Mouse (Mus musculus) midbrain, embryonic 15.5 days (tissue): ENCODE data around the gene Tmem219. TPM values are rescaled to one million over a fixed set of nuclear protein-coding genes. Genes with fewer than 3 reads are reported as not detected.

Experiments used
- ATAC-seq: fragments of 200-750 bp; cut with Nextera tagmentation; replicated peaks from 2 replicates; pipeline ENCODE4 v1.8.0; 2017; ENCODE audit warnings: moderate TSS enrichment
- H3K27ac ChIP-seq: fragments of 300-500 bp; sonication (generic); 2 replicates; pipeline ENCODE4 v1.5.1; 2015; ENCODE audit warnings: mild to moderate bottlenecking, inconsistent platforms
- H3K27me3 ChIP-seq: fragments of 300-500 bp; sonication (generic); replicated peaks from 2 replicates; pipeline ENCODE4 v1.6.1; 2015; ENCODE audit warnings: inconsistent platforms
- H3K36me3 ChIP-seq: fragments of 300-500 bp; sonication (generic); replicated peaks from 2 replicates; pipeline ENCODE4 v1.6.1; 2015; ENCODE audit warnings: inconsistent platforms
- H3K4me1 ChIP-seq: fragments of 300-500 bp; sonication (generic); 2 replicates; pipeline ENCODE4 v1.6.1; 2015; ENCODE audit warnings: inconsistent platforms
- H3K4me2 ChIP-seq: fragments of 300-500 bp; sonication (generic); 2 replicates; pipeline ENCODE4 v1.6.1; 2015; ENCODE audit warnings: inconsistent platforms, mild to moderate bottlenecking, moderate library complexity
- H3K4me3 ChIP-seq: fragments of 300-500 bp; sonication (generic); 2 replicates; pipeline ENCODE4 v1.5.1; 2015; ENCODE audit warnings: mild to moderate bottlenecking, inconsistent platforms
- H3K9ac ChIP-seq: fragments of 300-500 bp; sonication (generic); 2 replicates; pipeline ENCODE4 v1.6.1; 2015; ENCODE audit warnings: mild to moderate bottlenecking, inconsistent platforms
- H3K9me3 ChIP-seq: fragments of 300-500 bp; sonication (generic); 2 replicates; pipeline ENCODE4 v1.6.1; 2016; ENCODE audit warnings: inconsistent platforms
- WGBS: fragments of 180-500 bp; shearing (Covaris S2); methylation state at CpG from one replicate; pipeline ENCODE4 v1.1.7; 2015; ENCODE audit warnings: mixed read lengths; 5-methylcytosine and 5-hydroxymethylcytosine counted together
- polyA plus RNA-seq: library from polyadenylated mRNA; unstranded; fragments of >200 nt; fragmentation: Nextera tagmentation; extraction: Ambion mirVana; gene quantifications from 2 replicates; pipeline ENCODE4 v1.2.1, GENCODE M21; 2015

The Tmem219 gene
- polyA plus RNA-seq, 1 experiment from 2014 or later = 36.1 TPM

DNA sequence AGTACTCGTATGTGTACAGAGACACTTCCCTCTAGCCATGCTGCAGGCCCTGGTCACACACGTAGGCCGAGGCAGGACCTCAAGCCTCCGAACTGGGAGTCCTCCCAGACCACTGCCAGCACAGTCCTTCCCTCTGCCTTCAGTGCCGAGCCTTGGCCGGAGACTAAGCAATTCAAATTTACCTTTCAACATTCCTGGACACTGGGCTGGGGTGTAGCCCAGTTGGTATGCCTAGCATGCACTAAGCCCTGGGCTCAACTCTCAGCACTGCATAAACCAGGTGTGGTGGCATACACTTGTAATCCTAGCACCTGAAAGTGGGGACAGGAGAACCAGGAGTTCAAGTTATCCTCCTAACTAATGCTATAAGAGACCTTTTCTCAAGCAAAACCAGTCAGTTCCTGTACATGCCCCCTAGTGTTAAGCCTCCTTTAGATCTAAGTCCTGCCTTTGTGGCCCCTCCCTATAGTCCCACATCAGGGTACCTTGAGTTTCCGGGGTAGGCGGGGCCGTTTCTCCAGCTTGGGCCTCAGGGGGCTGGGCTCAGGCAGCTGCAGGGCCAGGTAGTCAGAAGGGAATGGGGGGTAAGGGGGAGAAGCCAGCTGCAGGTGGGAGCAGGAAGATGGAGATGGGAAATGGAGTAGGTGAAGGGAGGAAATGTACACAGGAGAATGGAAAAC is 65.8 kb downstream of the Tmem219 start:
- H3K27me3 ChIP-seq = no peaks in the 10 kb centered on the region
- H3K4me1 ChIP-seq = peaks cover 9% of the 10 kb centered on the region
- H3K4me3 ChIP-seq = no peak overlapping the region
- H3K9me3 ChIP-seq = no peaks in the 10 kb centered on the region
- WGBS = 76% methylated on average over 9 of the region's 9 CpGs
- no peak overlapping the region for H3K27ac ChIP-seq
- ATAC-seq = no peak
- no peak overlapping the region for H3K9ac ChIP-seq
- peaks cover 12% of the 10 kb centered on the region; the same call in 1 of the 2 replicates for H3K36me3 ChIP-seq
- no peak overlapping the region for H3K4me2 ChIP-seq

DNA sequence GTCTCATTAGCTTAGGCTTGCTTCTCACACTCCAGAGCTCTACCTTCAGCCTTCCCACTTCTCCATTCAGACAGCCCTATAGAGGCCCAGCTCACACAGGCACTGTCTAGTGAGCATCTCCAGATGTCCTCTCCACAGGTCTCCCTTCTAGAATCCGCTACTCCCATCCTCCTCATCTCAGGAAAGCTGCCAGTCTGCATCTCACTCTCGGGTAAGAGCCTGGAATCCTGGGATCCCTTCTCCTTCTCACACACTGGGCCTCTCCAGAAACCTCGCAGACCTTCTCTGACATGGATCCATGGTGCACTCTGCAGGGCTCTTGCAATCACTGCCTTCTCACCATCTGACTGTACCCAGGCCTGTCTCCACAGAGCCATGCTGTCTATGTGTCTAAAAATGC is 67.1 kb downstream of the Tmem219 start:
- 81% methylated on average over 3 of the region's 3 CpGs for WGBS
- H3K36me3 ChIP-seq = peaks cover 12% of the 10 kb centered on the region; the same call in 1 of the 2 replicates

DNA sequence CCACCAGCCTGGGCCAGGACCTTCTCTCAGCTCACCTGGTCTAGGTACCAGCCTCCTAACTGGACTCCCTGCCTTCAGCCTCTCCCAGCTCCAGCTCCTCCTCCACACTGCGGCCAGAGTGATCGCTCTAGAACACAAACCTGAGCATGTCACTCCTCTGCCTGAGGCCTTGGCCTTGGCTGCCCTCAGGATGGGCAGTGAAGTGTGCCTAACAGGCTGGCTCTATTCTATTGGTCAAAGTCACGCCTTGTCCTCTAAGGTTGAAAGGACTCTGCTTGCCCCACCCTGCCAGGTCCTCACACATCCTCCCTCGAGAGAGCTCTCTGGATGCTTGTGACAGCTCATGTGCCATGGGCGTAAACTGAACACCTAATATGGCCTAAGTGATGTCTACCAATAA is 69.3 kb downstream of the Tmem219 start:
- Histone ChIP-seq H3K27me3 (no peaks in the 10 kb centered on the region; the same call in 1 of the 2 replicates), H3K4me1 (peaks cover 10% of the 10 kb centered on the region), H3K27ac (no peak overlapping the region), H3K4me3 (no peak overlapping the region), H3K9ac (no peak overlapping the region), H3K36me3 (peaks cover 6% of the 10 kb centered on the region; the same call in 1 of the 2 replicates), H3K9me3 (no peaks in the 10 kb centered on the region), H3K4me2 (no peak overlapping the region)
- no peak for ATAC-seq
- WGBS = 89% methylated on average over 5 of the region's 5 CpGs

More for the DNA sequence above, 67.1 kb downstream of the Tmem219 start:
- no peak for ATAC-seq
- no peak overlapping the region for H3K4me2 ChIP-seq
- H3K27ac ChIP-seq = no peak overlapping the region
- H3K27me3 ChIP-seq = no peaks in the 10 kb centered on the region
- H3K9ac ChIP-seq = no peak overlapping the region
- H3K9me3 ChIP-seq = no peaks in the 10 kb centered on the region
- no peak overlapping the region for H3K4me3 ChIP-seq
- peaks cover under 1% of the 10 kb centered on the region; the same call in 1 of the 2 replicates for H3K4me1 ChIP-seq

DNA sequence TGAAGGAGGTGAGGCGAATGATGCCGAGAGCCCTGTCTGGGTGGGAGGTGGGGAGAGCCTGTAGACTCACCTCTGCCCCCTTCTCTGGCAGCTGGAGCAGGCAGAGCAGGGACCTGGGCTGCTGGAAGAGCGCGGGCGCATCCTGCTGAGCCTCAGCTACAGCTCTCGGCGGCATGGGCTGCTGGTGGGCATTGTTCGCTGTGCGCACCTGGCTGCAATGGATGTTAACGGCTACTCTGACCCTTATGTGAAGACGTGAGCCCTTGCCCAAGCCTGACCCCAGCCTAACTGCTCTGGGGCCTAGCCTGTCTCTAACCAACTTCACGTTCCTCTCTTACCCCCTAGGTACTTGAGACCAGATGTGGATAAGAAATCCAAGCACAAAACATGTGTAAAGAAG is 71.5 kb downstream of the Tmem219 start:
- H3K9me3 ChIP-seq = no peaks in the 10 kb centered on the region
- no peak overlapping the region for H3K9ac ChIP-seq
- ATAC-seq = no peak
- H3K27me3 ChIP-seq = no peaks in the 10 kb centered on the region; the same call in 1 of the 2 replicates
- H3K4me2 ChIP-seq = no peak overlapping the region
- WGBS = 41% methylated on average over 12 of the region's 12 CpGs
- no peak overlapping the region for H3K4me3 ChIP-seq
- peaks cover 27% of the 10 kb centered on the region for H3K4me1 ChIP-seq
- H3K36me3 ChIP-seq = peaks cover 6% of the 10 kb centered on the region; the same call in 1 of the 2 replicates
- no peak overlapping the region for H3K27ac ChIP-seq

DNA sequence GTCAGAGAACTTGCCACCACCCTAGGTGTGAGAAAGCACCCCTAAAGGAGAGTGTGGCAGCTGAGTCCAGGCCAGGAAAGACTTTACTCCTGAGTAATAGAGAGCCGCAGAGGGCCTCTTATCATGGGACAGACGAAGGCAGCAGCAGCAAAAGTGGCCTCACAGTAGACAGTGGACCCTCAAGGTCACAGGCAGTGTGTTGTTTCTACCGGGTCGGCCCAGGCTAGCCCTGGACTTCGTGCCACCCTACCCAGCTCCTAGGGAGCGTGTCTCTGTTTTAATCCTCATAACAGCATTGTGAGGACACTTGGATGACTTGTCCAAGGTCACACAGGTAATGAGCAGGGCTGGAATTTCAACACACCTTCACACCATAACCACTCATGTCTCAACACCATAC is 72.6 kb downstream of the Tmem219 start:
- no peaks in the 10 kb centered on the region for H3K9me3 ChIP-seq
- no peak overlapping the region for H3K27ac ChIP-seq
- peaks cover 27% of the 10 kb centered on the region for H3K4me1 ChIP-seq
- H3K27me3 ChIP-seq = no peaks in the 10 kb centered on the region; the same call in 1 of the 2 replicates
- no peak for ATAC-seq
- 92% methylated on average over 6 of the region's 6 CpGs for WGBS
- H3K9ac ChIP-seq = no peak overlapping the region
- H3K36me3 ChIP-seq = peaks cover 6% of the 10 kb centered on the region; the same call in 1 of the 2 replicates
- H3K4me3 ChIP-seq = no peak overlapping the region
- H3K4me2 ChIP-seq = no peak overlapping the region

DNA sequence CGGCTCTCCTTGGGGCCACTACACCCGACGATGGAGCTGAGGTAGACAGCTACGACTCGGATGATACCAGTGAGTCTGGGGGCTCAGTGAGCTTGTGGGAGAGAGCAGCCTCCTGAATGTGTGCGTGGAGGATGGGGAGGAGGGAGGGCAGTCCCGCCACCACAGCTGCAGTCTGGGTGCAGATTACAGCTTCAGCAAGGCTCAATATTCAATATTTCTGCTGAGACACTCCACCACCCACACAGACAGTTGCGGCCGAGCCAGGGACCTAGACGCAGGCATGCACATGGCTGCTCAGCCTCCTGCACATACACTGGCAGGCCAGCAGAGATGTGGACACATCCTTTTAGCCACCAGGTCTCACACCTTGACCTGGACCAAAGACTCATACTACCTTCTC is 73.9 kb downstream of the Tmem219 start:
- peak overlapping the region; percentile 99 for H3K4me2 ChIP-seq
- peak overlapping the region; percentile 60 for H3K4me3 ChIP-seq
- WGBS = 17% methylated on average over 10 of the region's 10 CpGs
- no peaks in the 10 kb centered on the region; the same call in 1 of the 2 replicates for H3K27me3 ChIP-seq
- peaks cover 27% of the 10 kb centered on the region for H3K4me1 ChIP-seq
- H3K9me3 ChIP-seq = no peaks in the 10 kb centered on the region
- no peak overlapping the region for H3K27ac ChIP-seq
- peak; percentile 31; the same call in 1 of the 2 replicates for ATAC-seq
- H3K36me3 ChIP-seq = peaks cover 5% of the 10 kb centered on the region; the same call in 1 of the 2 replicates
- H3K9ac ChIP-seq = peak overlapping the region; percentile 72

DNA sequence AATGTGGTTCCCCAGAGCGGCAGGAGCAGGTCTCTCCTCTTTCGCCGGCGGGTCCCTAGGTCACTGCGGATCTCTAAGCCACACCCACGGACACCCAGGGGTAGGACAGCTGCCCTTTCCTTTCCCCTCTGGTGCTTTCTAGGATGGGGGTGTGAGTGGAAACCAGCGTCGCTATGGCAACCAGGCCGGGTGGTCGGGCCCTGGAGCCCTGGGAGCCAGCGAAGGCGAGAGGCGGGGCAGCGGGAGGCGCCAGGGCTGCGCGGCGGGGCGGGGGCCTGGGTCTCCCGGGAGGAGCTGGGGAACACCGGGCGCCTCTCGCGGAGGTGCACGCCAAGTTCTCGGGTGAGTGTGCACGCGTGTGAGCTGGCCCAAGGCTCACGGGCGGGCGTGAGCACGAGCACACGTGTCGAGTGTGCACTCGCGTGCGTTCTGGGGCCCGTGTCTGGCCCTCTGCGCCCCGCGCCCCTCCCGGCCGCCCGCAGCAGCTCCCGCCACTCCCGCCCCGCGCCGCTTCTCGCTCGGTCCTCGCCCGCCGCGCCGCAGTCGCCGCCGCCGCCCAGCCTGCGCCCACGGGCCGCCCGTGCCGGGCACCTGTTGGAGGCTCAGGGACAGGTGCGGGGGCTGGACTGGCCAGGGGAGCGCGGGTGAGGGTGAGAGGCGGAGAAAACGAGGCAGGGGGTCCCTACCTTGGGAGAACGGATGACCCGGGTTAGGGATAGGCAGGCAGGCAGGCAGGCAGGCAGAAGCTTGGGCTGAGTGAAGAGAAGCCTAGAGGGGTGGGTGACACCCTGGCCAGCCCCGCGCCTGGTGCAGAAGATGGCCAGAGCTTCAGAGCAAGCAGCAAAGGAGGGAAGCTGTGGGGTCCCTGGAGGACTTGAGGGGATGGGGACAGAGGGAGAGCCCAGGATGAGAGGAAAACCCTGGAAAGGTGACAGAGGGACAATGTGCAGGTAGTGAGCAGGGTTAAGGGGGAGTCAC is 75.0 kb downstream of the Tmem219 start:
- peak; percentile 59 for ATAC-seq
- 0 out of 2 replicates have a peak overlapping the region, but pooled peaks have one; percentile 26 for H3K27ac ChIP-seq
- under 1% methylated on average over 73 of the region's 74 CpGs for WGBS

DNA sequence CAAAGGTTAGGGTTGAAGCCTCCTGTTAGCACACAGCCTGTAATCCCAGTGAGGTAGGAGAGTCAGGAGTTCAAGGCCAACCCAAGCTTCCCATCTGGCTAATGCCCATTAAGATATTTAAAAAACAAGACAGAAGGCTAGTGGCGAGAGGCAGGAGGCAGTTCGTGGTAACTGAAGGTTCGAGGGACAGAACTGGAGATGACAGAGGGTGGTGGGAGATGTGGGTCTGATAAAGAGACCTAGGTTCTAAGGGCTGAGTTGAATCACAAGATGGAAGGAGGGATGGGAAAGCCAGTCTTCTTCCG is 75.6 kb downstream of the Tmem219 start, which contains the start of gene Doc2a:
TSS of gene Doc2a (plus strand) at position 301 of the 305 bp plus-strand sequence.
- 0 out of 2 replicates have a peak within 1 kb of the TSS, but pooled peaks have one; percentile 26 for H3K27ac ChIP-seq
- ATAC-seq = no peak
- no peaks in the 10 kb centered on the region; the same call in 1 of the 2 replicates for H3K27me3 ChIP-seq
- peak within 1 kb of the TSS; percentile 99 for H3K4me2 ChIP-seq
- H3K4me3 ChIP-seq = peak within 1 kb of the TSS; percentile 60
- H3K9ac ChIP-seq = peak within 1 kb of the TSS; percentile 72
- no peaks in the 10 kb centered on the region; the same call in 1 of the 2 replicates for H3K36me3 ChIP-seq
- no peaks in the 10 kb centered on the region for H3K9me3 ChIP-seq
- peaks cover 27% of the 10 kb centered on the region for H3K4me1 ChIP-seq
- WGBS = 20% methylated on average over 4 of the region's 4 CpGs

More for the DNA sequence above, 75.0 kb downstream of the Tmem219 start:
- Histone ChIP-seq H3K4me1 (peaks cover 27% of the 10 kb centered on the region), H3K9me3 (no peaks in the 10 kb centered on the region), H3K27me3 (no peaks in the 10 kb centered on the region; the same call in 1 of the 2 replicates), H3K4me3 (peak overlapping the region; percentile 60), H3K4me2 (peak overlapping the region; percentile 99), H3K36me3 (no peaks in the 10 kb centered on the region; the same call in 1 of the 2 replicates), H3K9ac (peak overlapping the region; percentile 72)

GRCm38 (mm10) chr7:126845516-126845915 is 77.2 kb downstream of the Tmem219 start:
- no peak for ATAC-seq
- 72% methylated on average over 2 of the region's 2 CpGs for WGBS
- Histone ChIP-seq H3K4me3 (no peak overlapping the region), H3K27ac (no peak overlapping the region), H3K4me2 (no peak overlapping the region), H3K36me3 (no peaks in the 10 kb centered on the region), H3K9me3 (no peaks in the 10 kb centered on the region), H3K27me3 (no peaks in the 10 kb centered on the region; the same call in 1 of the 2 replicates), H3K9ac (no peak overlapping the region), H3K4me1 (peaks cover 27% of the 10 kb centered on the region)

DNA sequence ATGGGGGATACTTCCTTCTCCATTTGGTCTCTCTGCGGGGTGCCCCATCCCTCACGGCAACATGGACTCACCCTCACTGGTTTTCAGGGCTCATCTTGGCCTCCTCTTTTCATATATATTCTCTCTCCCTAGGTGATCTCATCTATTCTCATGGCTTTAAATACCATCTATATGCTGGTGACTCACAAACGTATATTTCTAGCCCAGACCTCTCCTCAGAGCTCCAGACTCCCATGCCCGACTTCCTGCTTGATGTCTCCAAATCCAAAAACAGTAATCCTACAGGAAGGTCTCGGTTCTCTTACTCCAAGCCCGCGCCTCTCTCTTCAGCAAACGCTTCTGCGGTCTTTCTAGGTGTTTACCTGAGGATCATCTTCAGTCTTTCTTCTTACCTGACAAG is 79.4 kb downstream of the Tmem219 start:
- Histone ChIP-seq H3K27me3 (no peaks in the 10 kb centered on the region), H3K27ac (no peak overlapping the region), H3K36me3 (no peaks in the 10 kb centered on the region), H3K4me3 (no peak overlapping the region), H3K4me2 (no peak overlapping the region), H3K4me1 (peaks cover 15% of the 10 kb centered on the region), H3K9ac (no peak overlapping the region), H3K9me3 (no peaks in the 10 kb centered on the region)
- 79% methylated on average over 9 of the region's 9 CpGs for WGBS
- no peak for ATAC-seq
